Mouse (Mus musculus): ENCODE measurements around the gene Mydgf. TPM values are rescaled to one million over a fixed set of nuclear protein-coding genes. Genes with fewer than 3 reads are reported as not detected.

Mydgf gene
- polyA plus RNA-seq, 1 experiment from 2014 or later: 94.7 TPM

DNA sequence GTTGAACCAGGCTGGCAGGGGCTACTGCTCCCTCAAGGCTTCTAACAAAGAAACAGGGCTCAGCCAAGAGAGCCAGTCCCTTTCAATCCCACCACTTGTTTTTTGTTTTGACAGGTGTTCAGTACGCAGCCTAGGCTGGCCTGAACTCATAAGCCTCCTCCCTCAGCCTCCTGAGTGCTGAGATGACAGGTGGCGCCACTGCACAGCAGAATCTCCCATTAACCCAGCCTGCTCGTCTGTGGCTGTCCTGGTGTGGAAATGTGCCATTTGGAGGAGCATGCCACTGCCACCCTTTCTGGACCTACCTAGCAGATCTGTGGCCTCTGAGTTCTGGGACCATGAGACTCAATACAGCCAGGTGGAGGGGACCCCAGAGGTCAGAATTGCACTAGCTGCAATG is 20.0 kb upstream of the Mydgf start:
- peaks cover 67% of the 10 kb centered on the region for H3K36me3 ChIP-seq (ENCODE audit: control insufficient read depth, insufficient read depth, low read length)
- no peaks in the 10 kb centered on the region for H3K4me1 ChIP-seq (ENCODE audit: control insufficient read depth, insufficient read depth, low read length)
- H3K9ac ChIP-seq (replicated peaks; ENCODE audit: low read depth, low read length): no peak overlapping the region
- H3K9me3 ChIP-seq (ENCODE audit: control insufficient read depth, low read depth, low read length): no peaks in the 10 kb centered on the region
- no peak overlapping the region for H3K4me3 ChIP-seq (ENCODE audit: low read depth, low read length)
- no peak overlapping the region for H3K27ac ChIP-seq (ENCODE audit: low read length)
- H3K27me3 ChIP-seq (ENCODE audit: control insufficient read depth, insufficient read depth, low read length): no peaks in the 10 kb centered on the region
- 62% methylated on average over 3 of the region's 3 CpGs for WGBS
- no peak overlapping the region for H3K4me2 ChIP-seq (replicated peaks; ENCODE audit: low read depth, low read length)
- no peak for ATAC-seq (ENCODE audit: insufficient number of reproducible peaks, insufficient read depth, low FRiP score, low read depth)

DNA sequence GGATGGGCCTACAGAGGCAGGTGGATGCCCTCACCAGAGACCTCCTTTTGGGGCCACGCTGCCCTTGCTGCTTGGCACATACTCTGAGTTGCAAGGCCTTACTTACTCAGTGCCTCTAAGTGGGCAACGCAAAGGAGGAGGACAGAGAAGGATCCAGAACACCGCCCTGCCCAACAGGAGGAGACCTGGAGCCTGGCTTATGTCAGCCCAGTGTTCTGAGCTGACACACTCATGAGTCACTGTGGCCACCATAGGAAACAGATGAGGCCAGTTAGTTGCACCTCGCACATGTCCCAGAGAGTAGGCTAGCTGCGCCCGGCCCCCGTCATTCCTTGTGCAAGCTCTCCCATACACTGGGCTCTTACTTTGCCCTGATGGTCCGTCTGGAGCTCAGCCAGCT is 18.8 kb upstream of the Mydgf start:
- WGBS: 92% methylated on average over 8 of the region's 8 CpGs
- H3K27me3 ChIP-seq (ENCODE audit: control insufficient read depth, insufficient read depth, low read length): no peaks in the 10 kb centered on the region
- H3K9ac ChIP-seq (replicated peaks; ENCODE audit: low read depth, low read length): no peak overlapping the region
- no peaks in the 10 kb centered on the region for H3K4me1 ChIP-seq (ENCODE audit: control insufficient read depth, insufficient read depth, low read length)
- H3K9me3 ChIP-seq (ENCODE audit: control insufficient read depth, low read depth, low read length): no peaks in the 10 kb centered on the region
- H3K4me2 ChIP-seq (replicated peaks; ENCODE audit: low read depth, low read length): no peak overlapping the region
- H3K4me3 ChIP-seq (ENCODE audit: low read depth, low read length): no peak overlapping the region
- H3K36me3 ChIP-seq (ENCODE audit: control insufficient read depth, insufficient read depth, low read length): peaks cover 72% of the 10 kb centered on the region
- no peak overlapping the region for H3K27ac ChIP-seq (ENCODE audit: low read length)
- no peak for ATAC-seq (ENCODE audit: insufficient number of reproducible peaks, insufficient read depth, low FRiP score, low read depth)

- no peaks in the 10 kb centered on the region for H3K27me3 ChIP-seq (ENCODE audit: control insufficient read depth, insufficient read depth, low read length)
- H3K4me3 ChIP-seq (ENCODE audit: low read depth, low read length): no peak overlapping the region
- no peaks in the 10 kb centered on the region for H3K9me3 ChIP-seq (ENCODE audit: control insufficient read depth, low read depth, low read length)
- H3K4me2 ChIP-seq (replicated peaks; ENCODE audit: low read depth, low read length): no peak overlapping the region
- peaks cover 76% of the 10 kb centered on the region for H3K36me3 ChIP-seq (ENCODE audit: control insufficient read depth, insufficient read depth, low read length)
- WGBS: 72% methylated on average over 3 of the region's 3 CpGs
- H3K4me1 ChIP-seq (ENCODE audit: control insufficient read depth, insufficient read depth, low read length): no peaks in the 10 kb centered on the region
- no peak overlapping the region for H3K27ac ChIP-seq (ENCODE audit: low read length)
- H3K9ac ChIP-seq (replicated peaks; ENCODE audit: low read depth, low read length): no peak overlapping the region
- no peak for ATAC-seq (ENCODE audit: insufficient number of reproducible peaks, insufficient read depth, low FRiP score, low read depth)
These were observed 17.9 kb upstream of the Mydgf start for GRCm38 (mm10) chr17:56201642-56202041.

DNA sequence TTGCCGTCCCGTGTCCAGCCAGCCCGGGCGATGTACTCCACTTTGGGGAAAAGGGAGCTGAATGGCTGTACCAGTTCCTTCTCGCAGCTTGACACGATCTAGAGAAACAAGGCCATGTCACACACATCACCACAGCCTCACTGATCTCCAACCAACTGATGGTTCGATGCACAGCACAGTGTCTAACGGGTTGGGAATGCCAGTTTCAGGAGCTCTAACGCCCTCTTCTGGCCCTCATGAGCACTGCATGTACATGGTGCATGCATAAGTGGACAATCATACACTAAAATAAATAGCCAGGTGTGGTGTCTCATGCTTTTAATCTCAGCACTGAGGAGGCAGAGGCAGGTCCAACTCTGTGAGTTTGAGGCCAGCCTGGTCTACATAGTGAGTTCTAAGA is 16.9 kb upstream of the Mydgf start:
- ATAC-seq (ENCODE audit: insufficient number of reproducible peaks, insufficient read depth, low FRiP score, low read depth): no peak
- Histone ChIP-seq H3K36me3 (ENCODE audit: control insufficient read depth, insufficient read depth, low read length) (peaks cover 77% of the 10 kb centered on the region), H3K9ac (replicated peaks; ENCODE audit: low read depth, low read length) (no peak overlapping the region), H3K4me2 (replicated peaks; ENCODE audit: low read depth, low read length) (no peak overlapping the region), H3K4me3 (ENCODE audit: low read depth, low read length) (no peak overlapping the region), H3K27me3 (ENCODE audit: control insufficient read depth, insufficient read depth, low read length) (no peaks in the 10 kb centered on the region), H3K4me1 (ENCODE audit: control insufficient read depth, insufficient read depth, low read length) (no peaks in the 10 kb centered on the region), H3K9me3 (ENCODE audit: control insufficient read depth, low read depth, low read length) (no peaks in the 10 kb centered on the region), H3K27ac (ENCODE audit: low read length) (no peak overlapping the region)
- 87% methylated on average over 9 of the region's 9 CpGs for WGBS

- no peak overlapping the region for H3K4me3 ChIP-seq (ENCODE audit: low read depth, low read length)
- H3K9me3 ChIP-seq (ENCODE audit: control insufficient read depth, low read depth, low read length): no peaks in the 10 kb centered on the region
- no peak overlapping the region for H3K9ac ChIP-seq (replicated peaks; ENCODE audit: low read depth, low read length)
- H3K36me3 ChIP-seq (ENCODE audit: control insufficient read depth, insufficient read depth, low read length): peaks cover 77% of the 10 kb centered on the region
- 73% methylated on average over 2 of the region's 2 CpGs for WGBS
- H3K4me2 ChIP-seq (replicated peaks; ENCODE audit: low read depth, low read length): no peak overlapping the region
- no peak for ATAC-seq (ENCODE audit: insufficient number of reproducible peaks, insufficient read depth, low FRiP score, low read depth)
- H3K27ac ChIP-seq (ENCODE audit: low read length): no peak overlapping the region
- no peaks in the 10 kb centered on the region for H3K4me1 ChIP-seq (ENCODE audit: control insufficient read depth, insufficient read depth, low read length)
- no peaks in the 10 kb centered on the region for H3K27me3 ChIP-seq (ENCODE audit: control insufficient read depth, insufficient read depth, low read length)
These were observed 13.1 kb upstream of the Mydgf start for GRCm38 (mm10) chr17:56196860-56197259.

GRCm38 (mm10) chr17:56194765-56195164 is 11.0 kb upstream of the Mydgf start:
- H3K9me3 ChIP-seq (ENCODE audit: control insufficient read depth, low read depth, low read length): no peaks in the 10 kb centered on the region
- H3K9ac ChIP-seq (replicated peaks; ENCODE audit: low read depth, low read length): no peak overlapping the region
- 79% methylated on average over 13 of the region's 13 CpGs for WGBS
- H3K4me3 ChIP-seq (ENCODE audit: low read depth, low read length): no peak overlapping the region
- H3K4me1 ChIP-seq (ENCODE audit: control insufficient read depth, insufficient read depth, low read length): no peaks in the 10 kb centered on the region
- no peak overlapping the region for H3K4me2 ChIP-seq (replicated peaks; ENCODE audit: low read depth, low read length)
- H3K27ac ChIP-seq (ENCODE audit: low read length): no peak overlapping the region
- H3K27me3 ChIP-seq (ENCODE audit: control insufficient read depth, insufficient read depth, low read length): no peaks in the 10 kb centered on the region
- no peak for ATAC-seq (ENCODE audit: insufficient number of reproducible peaks, insufficient read depth, low FRiP score, low read depth)
- H3K36me3 ChIP-seq (ENCODE audit: control insufficient read depth, insufficient read depth, low read length): peaks cover 75% of the 10 kb centered on the region

DNA sequence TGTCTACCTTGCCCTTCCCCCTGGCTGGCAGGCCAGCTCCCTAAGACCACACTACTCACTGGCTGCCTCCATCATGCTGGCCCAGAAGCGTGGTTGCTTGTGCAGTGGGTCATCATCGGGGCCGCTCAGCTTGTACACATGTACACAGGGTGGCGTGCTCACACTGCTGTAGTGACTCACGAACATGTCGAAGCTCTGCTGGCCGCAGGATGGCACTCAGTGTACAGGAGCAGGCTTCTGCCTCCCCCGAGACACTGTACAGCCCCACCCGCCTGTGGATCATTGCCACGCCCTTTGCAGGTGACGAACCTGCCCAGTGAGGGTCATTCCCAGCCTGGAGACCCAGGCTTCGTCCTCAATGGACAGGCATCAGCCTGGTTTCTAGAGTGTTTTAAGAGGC is 10.6 kb upstream of the Mydgf start:
- no peak overlapping the region for H3K27ac ChIP-seq (ENCODE audit: low read length)
- no peak overlapping the region for H3K4me2 ChIP-seq (replicated peaks; ENCODE audit: low read depth, low read length)
- no peaks in the 10 kb centered on the region for H3K27me3 ChIP-seq (ENCODE audit: control insufficient read depth, insufficient read depth, low read length)
- 85% methylated on average over 12 of the region's 12 CpGs for WGBS
- H3K9me3 ChIP-seq (ENCODE audit: control insufficient read depth, low read depth, low read length): no peaks in the 10 kb centered on the region
- no peak for ATAC-seq (ENCODE audit: insufficient number of reproducible peaks, insufficient read depth, low FRiP score, low read depth)
- H3K36me3 ChIP-seq (ENCODE audit: control insufficient read depth, insufficient read depth, low read length): peaks cover 79% of the 10 kb centered on the region
- no peak overlapping the region for H3K9ac ChIP-seq (replicated peaks; ENCODE audit: low read depth, low read length)
- H3K4me3 ChIP-seq (ENCODE audit: low read depth, low read length): no peak overlapping the region
- H3K4me1 ChIP-seq (ENCODE audit: control insufficient read depth, insufficient read depth, low read length): no peaks in the 10 kb centered on the region

- H3K4me1 ChIP-seq (ENCODE audit: control insufficient read depth, insufficient read depth, low read length): no peaks in the 10 kb centered on the region
- no peaks in the 10 kb centered on the region for H3K9me3 ChIP-seq (ENCODE audit: control insufficient read depth, low read depth, low read length)
- no peak overlapping the region for H3K27ac ChIP-seq (ENCODE audit: low read length)
- no peaks in the 10 kb centered on the region for H3K27me3 ChIP-seq (ENCODE audit: control insufficient read depth, insufficient read depth, low read length)
- H3K4me2 ChIP-seq (replicated peaks; ENCODE audit: low read depth, low read length): no peak overlapping the region
- 87% methylated on average over 6 of the region's 6 CpGs for WGBS
- no peak for ATAC-seq (ENCODE audit: insufficient number of reproducible peaks, insufficient read depth, low FRiP score, low read depth)
- no peak overlapping the region for H3K4me3 ChIP-seq (ENCODE audit: low read depth, low read length)
- no peak overlapping the region for H3K9ac ChIP-seq (replicated peaks; ENCODE audit: low read depth, low read length)
- peaks cover 77% of the 10 kb centered on the region for H3K36me3 ChIP-seq (ENCODE audit: control insufficient read depth, insufficient read depth, low read length)
These were observed 7.5 kb upstream of the Mydgf start for GRCm38 (mm10) chr17:56191266-56191665.

DNA sequence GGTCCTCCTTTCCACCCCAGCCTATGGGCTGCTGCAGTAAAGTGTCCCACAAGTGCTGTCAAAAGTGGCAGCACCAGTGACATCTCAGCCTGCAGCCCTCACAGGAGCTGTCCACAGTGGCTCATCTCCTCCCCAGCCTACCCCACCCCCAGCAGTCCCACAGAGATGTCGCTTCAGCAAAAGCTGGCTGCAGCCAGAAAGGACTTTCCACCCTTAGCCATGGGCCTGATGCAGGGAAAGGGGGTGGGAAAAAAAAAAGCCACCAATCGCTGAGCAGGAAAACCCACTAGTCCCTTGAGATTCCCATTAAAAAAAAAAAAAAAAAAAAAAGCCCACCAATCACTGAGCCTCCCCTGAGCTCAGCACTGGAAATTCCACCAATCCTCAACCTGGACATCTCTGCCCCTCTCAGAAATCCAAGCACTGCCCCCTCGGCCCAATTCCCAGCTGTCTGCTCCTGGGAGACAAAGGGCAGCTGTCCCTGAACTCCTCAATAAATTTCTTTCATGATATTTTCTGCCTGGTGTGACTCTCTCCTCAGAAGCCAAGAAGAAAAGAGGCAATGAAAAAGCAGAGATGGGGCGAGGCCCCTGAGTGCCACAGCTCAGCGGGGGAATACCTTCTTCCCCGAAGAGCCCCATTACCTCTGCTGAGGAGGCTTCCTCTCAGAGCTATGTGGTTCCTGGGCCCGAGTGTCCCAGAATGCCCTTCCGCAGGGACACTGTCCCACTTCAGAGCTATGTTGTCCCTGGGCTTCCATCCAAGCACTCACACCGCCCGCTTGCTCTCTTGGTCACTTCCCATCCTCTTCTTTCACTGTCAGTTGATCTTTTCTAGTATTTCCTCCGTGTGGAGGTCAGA is 1.8 kb upstream of the Mydgf start:
- Histone ChIP-seq H3K27ac (ENCODE audit: low read length) (peak overlapping the region; percentile 79), H3K4me3 (ENCODE audit: low read depth, low read length) (no peak overlapping the region), H3K4me2 (replicated peaks; ENCODE audit: low read depth, low read length) (peak overlapping the region; percentile 83; the same call in 1 of the 2 replicates), H3K9ac (replicated peaks; ENCODE audit: low read depth, low read length) (no peak overlapping the region), H3K36me3 (ENCODE audit: control insufficient read depth, insufficient read depth, low read length) (peaks cover 51% of the 10 kb centered on the region), H3K9me3 (ENCODE audit: control insufficient read depth, low read depth, low read length) (no peaks in the 10 kb centered on the region), H3K27me3 (ENCODE audit: control insufficient read depth, insufficient read depth, low read length) (no peaks in the 10 kb centered on the region), H3K4me1 (ENCODE audit: control insufficient read depth, insufficient read depth, low read length) (peaks cover 15% of the 10 kb centered on the region)
- peak; percentile 72 for ATAC-seq (ENCODE audit: insufficient number of reproducible peaks, insufficient read depth, low FRiP score, low read depth)
- 32% methylated on average over 11 of the region's 11 CpGs for WGBS

Measured in stomach, embryonic 14.5 days (tissue).